Mouse (Mus musculus) heart, embryonic 16.5 days (tissue): Measurements from ENCODE around the gene Slc24a3. TPM values are rescaled to one million over a fixed set of nuclear protein-coding genes. Genes with fewer than 3 reads are reported as not detected.
A peak's percentile ranks its signal among the peaks of the same experiment; 100 is the strongest.

Experiments used
- ATAC-seq: fragments of 200-750 bp; cut with Nextera tagmentation; replicated peaks from 2 replicates; pipeline ENCODE4 v1.8.0; 2017; ENCODE audit warnings: moderate number of reproducible peaks; ENCODE audit not compliant: insufficient read depth, low FRiP score; ENCODE audit errors: extremely low read depth
- H3K27ac ChIP-seq: fragments of 300-500 bp; sonication (generic); 2 replicates; pipeline ENCODE4 v1.5.1; 2014; ENCODE audit warnings: mild to moderate bottlenecking, low read length, control low read depth, moderate library complexity
- H3K27me3 ChIP-seq: fragments of 300-500 bp; sonication (generic); 2 replicates; pipeline ENCODE4 v1.6.1; 2014; ENCODE audit warnings: low read length, mixed read lengths; ENCODE audit not compliant: control insufficient read depth, insufficient read depth
- H3K36me3 ChIP-seq: fragments of 300-500 bp; sonication (generic); 2 replicates; pipeline ENCODE4 v1.6.1; 2014; ENCODE audit not compliant: control insufficient read depth, insufficient read depth
- H3K4me1 ChIP-seq: fragments of 300-500 bp; sonication (generic); 2 replicates; pipeline ENCODE4 v1.6.1; 2014; ENCODE audit warnings: low read length, mixed read lengths; ENCODE audit not compliant: control insufficient read depth, insufficient read depth
- H3K4me2 ChIP-seq: fragments of 300-500 bp; sonication (generic); 2 replicates; pipeline ENCODE4 v1.6.1; 2014; ENCODE audit warnings: low read depth, mild to moderate bottlenecking, control low read depth, low read length
- H3K4me3 ChIP-seq: fragments of 300-500 bp; sonication (generic); 2 replicates; pipeline ENCODE4 v1.5.1; 2014; ENCODE audit warnings: mild to moderate bottlenecking, control low read depth, low read length
- H3K9ac ChIP-seq: fragments of 300-500 bp; sonication (generic); 2 replicates; pipeline ENCODE4 v1.6.1; 2014; ENCODE audit warnings: low read length, control low read depth
- H3K9me3 ChIP-seq: fragments of 300-500 bp; sonication (generic); replicated peaks from 2 replicates; pipeline ENCODE4 v1.6.1; 2016; ENCODE audit warnings: low read length; ENCODE audit not compliant: control insufficient read depth
- WGBS: fragments of 180-500 bp; shearing (Covaris S2); extraction: QIAGEN DNeasy Blood & Tissue Kit; methylation state at CpG from one replicate; pipeline ENCODE4 v1.1.7; 2014; 5-methylcytosine and 5-hydroxymethylcytosine counted together
- polyA plus RNA-seq: library from polyadenylated mRNA; unstranded; fragments of >200 nt; fragmentation: Nextera tagmentation; extraction: Ambion mirVana; gene quantifications from 2 replicates; pipeline ENCODE4 v1.2.1, GENCODE M21; 2015

The Slc24a3 gene
- polyA plus RNA-seq, 1 experiment from 2014 or later, result 0.83 TPM

GRCm38 (mm10) chr2:145683536-145683935 is 516.0 kb downstream of the Slc24a3 start:
- Histone ChIP-seq H3K4me2 (no peak overlapping the region), H3K4me1 (peaks cover 12% of the 10 kb centered on the region), H3K27ac (peak overlapping the region; percentile 14; the same call in 1 of the 2 replicates), H3K4me3 (no peak overlapping the region), H3K9ac (no peak overlapping the region), H3K9me3 (no peaks in the 10 kb centered on the region), H3K36me3 (no peaks in the 10 kb centered on the region), H3K27me3 (no peaks in the 10 kb centered on the region)
- peak; percentile 25; the same call in 1 of the 2 replicates for ATAC-seq
- WGBS, result 46% methylated on average over 3 of the region's 3 CpGs

DNA sequence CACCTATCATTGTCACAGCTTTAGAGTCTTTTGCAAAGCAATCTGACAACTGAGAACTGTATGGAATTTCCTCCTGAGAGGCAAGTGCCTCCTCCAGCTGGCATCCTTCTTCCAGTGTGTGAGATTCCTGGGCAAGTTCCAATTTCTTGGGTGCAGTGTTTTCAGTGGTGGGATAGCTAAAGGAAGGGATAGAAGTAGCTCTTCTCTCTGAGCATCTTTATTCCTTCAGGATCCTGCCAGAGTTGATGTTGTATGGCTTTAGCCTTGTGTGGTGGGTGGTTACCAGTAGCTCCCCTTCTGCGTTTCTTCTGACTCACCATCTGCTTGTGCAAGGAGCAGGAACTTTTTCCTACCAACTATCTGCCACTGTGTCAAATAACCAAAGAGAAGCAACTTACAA is 516.6 kb downstream of the Slc24a3 start:
- Histone ChIP-seq H3K4me3 (no peak overlapping the region), H3K36me3 (no peaks in the 10 kb centered on the region), H3K27me3 (no peaks in the 10 kb centered on the region), H3K9ac (no peak overlapping the region), H3K4me1 (peaks cover 12% of the 10 kb centered on the region), H3K4me2 (no peak overlapping the region), H3K27ac (peak overlapping the region; percentile 14; the same call in 1 of the 2 replicates), H3K9me3 (no peaks in the 10 kb centered on the region)
- 76% methylated on average over 1 of the region's 1 CpGs for WGBS
- no peak for ATAC-seq

GRCm38 (mm10) chr2:145684891-145685290 is 517.3 kb downstream of the Slc24a3 start:
- Histone ChIP-seq H3K36me3 (no peaks in the 10 kb centered on the region), H3K4me3 (no peak overlapping the region), H3K9me3 (no peaks in the 10 kb centered on the region), H3K4me2 (no peak overlapping the region), H3K9ac (no peak overlapping the region), H3K27me3 (no peaks in the 10 kb centered on the region), H3K4me1 (peaks cover 12% of the 10 kb centered on the region), H3K27ac (no peak overlapping the region)
- 79% methylated on average over 8 of the region's 8 CpGs for WGBS
- ATAC-seq, result no peak

DNA sequence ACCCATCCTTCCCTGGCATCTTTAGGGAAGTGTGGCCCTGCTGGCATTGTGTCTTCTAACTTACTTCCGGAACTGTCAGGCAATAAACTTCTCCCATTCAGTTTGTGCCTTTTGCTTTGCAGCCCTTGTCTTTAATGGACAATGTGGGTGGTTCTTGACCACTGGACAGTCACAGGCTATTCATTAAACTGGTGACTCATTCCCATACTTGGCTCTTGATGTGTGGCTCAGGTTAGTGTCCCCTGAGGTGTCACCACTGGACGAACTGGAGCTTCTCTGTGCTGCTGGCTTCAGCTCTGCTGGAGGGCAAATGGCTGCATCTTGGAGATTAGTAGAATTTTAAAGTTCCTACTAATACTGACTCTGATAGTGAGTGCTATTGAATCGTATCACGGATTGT is 518.5 kb downstream of the Slc24a3 start:
- Histone ChIP-seq H3K9me3 (no peaks in the 10 kb centered on the region), H3K4me2 (no peak overlapping the region), H3K27ac (no peak overlapping the region), H3K36me3 (no peaks in the 10 kb centered on the region), H3K4me1 (peaks cover 12% of the 10 kb centered on the region), H3K27me3 (no peaks in the 10 kb centered on the region), H3K4me3 (no peak overlapping the region), H3K9ac (no peak overlapping the region)
- no peak for ATAC-seq
- 77% methylated on average over 4 of the region's 4 CpGs for WGBS

DNA sequence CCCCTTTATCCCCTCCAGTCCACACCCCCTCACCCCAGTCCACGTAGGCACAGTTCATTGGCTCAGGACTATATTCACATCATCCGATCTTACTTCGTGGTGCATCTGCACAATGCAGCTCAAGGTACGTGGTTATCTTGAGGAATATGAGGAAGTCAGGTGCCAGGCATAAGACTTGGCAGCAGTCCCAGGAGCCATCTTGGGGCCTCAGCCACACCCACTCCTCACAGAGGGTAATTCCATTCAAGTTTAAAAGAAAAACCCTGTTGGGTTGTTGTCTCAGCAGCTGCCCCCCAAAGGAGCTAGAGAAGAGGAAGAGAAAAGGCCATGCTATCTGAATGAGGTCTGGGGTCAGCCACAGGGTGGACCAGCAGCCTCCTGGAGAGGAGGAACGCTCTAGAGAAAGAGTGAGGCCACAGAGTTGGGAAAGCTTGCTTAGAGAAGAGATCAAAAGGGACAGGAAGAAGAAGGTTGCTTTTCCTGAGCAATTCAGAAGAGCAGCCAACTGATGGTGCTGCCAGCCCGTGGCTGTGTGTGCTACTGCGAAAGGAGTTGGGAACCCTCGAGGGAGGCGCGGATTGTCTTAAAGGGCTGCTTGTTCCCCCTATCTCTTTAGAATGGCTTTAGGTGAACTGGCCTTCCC is 523.9 kb downstream of the Slc24a3 start:
- no peaks in the 10 kb centered on the region for H3K36me3 ChIP-seq
- no peak overlapping the region for H3K4me2 ChIP-seq
- no peaks in the 10 kb centered on the region for H3K27me3 ChIP-seq
- ATAC-seq, result no peak
- H3K4me3 ChIP-seq, result no peak overlapping the region
- WGBS, result 74% methylated on average over 10 of the region's 10 CpGs
- H3K27ac ChIP-seq, result no peak overlapping the region
- H3K9me3 ChIP-seq, result no peaks in the 10 kb centered on the region
- no peak overlapping the region for H3K9ac ChIP-seq
- 0 out of 2 replicates have a peak, but pooled peaks cover 2% of the 10 kb centered on the region for H3K4me1 ChIP-seq
